Mouse (Mus musculus) thymus, adult 2 months (tissue): ENCODE data around the gene Enox1.

Experiments
- CTCF ChIP-seq: fragments of 200-500 bp; IDR thresholded peaks from 2 replicates; pipeline ENCODE4 v1.5.1; 2012; ENCODE audit warnings: mild to moderate bottlenecking, control low read depth, low read length, moderate library complexity, borderline replicate concordance; ENCODE audit not compliant: control insufficient read depth, poor library complexity, insufficient read depth; ENCODE audit errors: extremely low read depth
- POLR2A ChIP-seq: fragments of 200-500 bp; IDR thresholded peaks from 2 replicates; pipeline ENCODE4 v1.6.1; 2012; ENCODE audit warnings: mild to moderate bottlenecking, low read length, control low read depth, moderate library complexity; ENCODE audit not compliant: control insufficient read depth, poor library complexity, insufficient read depth; ENCODE audit errors: extremely low read depth

DNA sequence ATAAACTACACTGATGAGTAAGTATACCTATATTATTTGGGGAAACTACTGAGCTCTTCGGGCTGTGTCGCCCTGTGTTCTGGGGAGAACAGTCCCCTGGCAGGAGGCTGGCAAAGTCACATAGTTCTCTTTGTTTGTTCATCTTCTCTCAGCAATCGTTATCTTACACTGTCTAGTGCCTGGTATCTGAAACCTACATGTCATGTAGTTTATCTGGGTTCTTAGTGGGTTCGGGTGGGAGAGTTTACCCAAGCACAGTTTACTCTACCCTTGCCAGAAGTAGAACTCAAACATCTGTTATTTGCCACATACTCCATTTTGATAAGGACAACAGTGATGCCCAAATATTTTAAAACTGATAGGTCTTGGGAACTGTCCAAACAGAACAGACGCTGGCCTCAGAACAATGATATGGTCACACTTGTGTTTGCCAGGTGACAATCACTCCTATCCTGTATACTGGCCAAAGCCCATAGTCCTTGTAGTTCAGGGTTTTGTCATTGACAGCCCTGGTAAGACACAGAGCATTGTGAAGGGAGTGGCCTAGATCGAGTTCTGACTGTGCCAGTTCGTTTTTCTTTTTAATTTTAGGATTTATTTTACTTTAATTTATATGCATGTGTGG lies 401.0 kb downstream of the Enox1 start:
- TF ChIP-seq POLR2A (no peak), CTCF (no peak)
